Mouse (Mus musculus) limb, embryonic 15.5 days (tissue): ENCODE data around the gene P2ry13. TPM values are rescaled to one million over a fixed set of nuclear protein-coding genes. Genes with fewer than 3 reads are reported as not detected.

Experiments
- ATAC-seq: fragments of 200-750 bp; cut with Nextera tagmentation; 2 replicates; pipeline ENCODE4 v1.8.0; 2017; ENCODE audit warnings: low read depth, moderate TSS enrichment; ENCODE audit not compliant: insufficient number of reproducible peaks, low FRiP score, low TSS enrichment
- H3K27ac ChIP-seq: fragments of 300-500 bp; sonication (generic); 2 replicates; pipeline ENCODE4 v1.5.1; 2015; ENCODE audit warnings: moderate library complexity, mild to moderate bottlenecking, inconsistent platforms
- H3K27me3 ChIP-seq: fragments of 300-500 bp; sonication (generic); 2 replicates; pipeline ENCODE4 v1.6.1; 2015; ENCODE audit warnings: inconsistent platforms
- H3K36me3 ChIP-seq: fragments of 300-500 bp; sonication (generic); 2 replicates; pipeline ENCODE4 v1.6.1; 2015; ENCODE audit warnings: inconsistent platforms
- H3K4me1 ChIP-seq: fragments of 300-500 bp; sonication (generic); 2 replicates; pipeline ENCODE4 v1.6.1; 2015; ENCODE audit warnings: inconsistent platforms
- H3K4me2 ChIP-seq: fragments of 300-500 bp; sonication (generic); 2 replicates; pipeline ENCODE4 v1.6.1; 2015; ENCODE audit warnings: mild to moderate bottlenecking, inconsistent platforms
- H3K4me3 ChIP-seq: fragments of 300-500 bp; sonication (generic); 2 replicates; pipeline ENCODE4 v1.5.1; 2015; ENCODE audit warnings: mild to moderate bottlenecking, inconsistent platforms
- H3K9ac ChIP-seq: fragments of 300-500 bp; sonication (generic); 2 replicates; pipeline ENCODE4 v1.6.1; 2015; ENCODE audit warnings: inconsistent platforms
- H3K9me3 ChIP-seq: fragments of 300-500 bp; sonication (generic); 2 replicates; pipeline ENCODE4 v1.6.1; 2016; ENCODE audit warnings: inconsistent platforms
- WGBS: fragments of 180-500 bp; shearing (Covaris S2); methylation state at CpG from one replicate; pipeline ENCODE4 v1.1.7; 2015; 5-methylcytosine and 5-hydroxymethylcytosine counted together
- polyA plus RNA-seq: library from polyadenylated mRNA; unstranded; fragments of >200 nt; fragmentation: Nextera tagmentation; extraction: Ambion mirVana; gene quantifications from 2 replicates; pipeline ENCODE4 v1.2.1, GENCODE M21; 2015

Gene P2ry13
- polyA plus RNA-seq, 1 experiment from 2014 or later: 1.5 TPM

- Histone ChIP-seq H3K36me3 (no peaks in the 10 kb centered on the region), H3K27ac (no peak overlapping the region), H3K27me3 (no peaks in the 10 kb centered on the region), H3K9ac (no peak overlapping the region), H3K4me2 (no peak overlapping the region), H3K9me3 (no peaks in the 10 kb centered on the region), H3K4me3 (no peak overlapping the region), H3K4me1 (no peaks in the 10 kb centered on the region)
- no peak for ATAC-seq
- WGBS: 91% methylated on average over 6 of the region's 6 CpGs
Observed at GRCm38 (mm10) chr3:59191674-59192073, 19.0 kb downstream of the P2ry13 start.

GRCm38 (mm10) chr3:59187336-59187735 is 23.3 kb downstream of the P2ry13 start:
- Histone ChIP-seq H3K27me3 (no peaks in the 10 kb centered on the region), H3K4me3 (no peak overlapping the region), H3K4me1 (no peaks in the 10 kb centered on the region), H3K9me3 (no peaks in the 10 kb centered on the region), H3K36me3 (no peaks in the 10 kb centered on the region), H3K9ac (no peak overlapping the region), H3K4me2 (no peak overlapping the region), H3K27ac (no peak overlapping the region)
- WGBS: 73% methylated on average over 4 of the region's 4 CpGs
- no peak for ATAC-seq

GRCm38 (mm10) chr3:59185662-59186061 is 25.0 kb downstream of the P2ry13 start:
- no peaks in the 10 kb centered on the region for H3K4me1 ChIP-seq
- 85% methylated on average over 4 of the region's 4 CpGs for WGBS
- no peak overlapping the region for H3K4me2 ChIP-seq
- H3K4me3 ChIP-seq: no peak overlapping the region
- no peaks in the 10 kb centered on the region for H3K36me3 ChIP-seq
- no peak overlapping the region for H3K27ac ChIP-seq
- no peaks in the 10 kb centered on the region for H3K27me3 ChIP-seq
- no peaks in the 10 kb centered on the region for H3K9me3 ChIP-seq
- no peak for ATAC-seq
- H3K9ac ChIP-seq: no peak overlapping the region

GRCm38 (mm10) chr3:59182129-59182528 is 28.6 kb downstream of the P2ry13 start:
- Histone ChIP-seq H3K36me3 (no peaks in the 10 kb centered on the region), H3K9ac (no peak overlapping the region), H3K4me3 (no peak overlapping the region), H3K27me3 (no peaks in the 10 kb centered on the region), H3K4me1 (no peaks in the 10 kb centered on the region), H3K9me3 (no peaks in the 10 kb centered on the region), H3K4me2 (no peak overlapping the region), H3K27ac (no peak overlapping the region)
- ATAC-seq: no peak

- Histone ChIP-seq H3K4me2 (no peak overlapping the region), H3K9ac (no peak overlapping the region), H3K27me3 (no peaks in the 10 kb centered on the region), H3K9me3 (no peaks in the 10 kb centered on the region), H3K27ac (no peak overlapping the region), H3K36me3 (no peaks in the 10 kb centered on the region), H3K4me1 (no peaks in the 10 kb centered on the region), H3K4me3 (no peak overlapping the region)
- 59% methylated on average over 5 of the region's 5 CpGs for WGBS
- no peak; the same call in 1 of the 2 replicates for ATAC-seq
Observed at GRCm38 (mm10) chr3:59181134-59181533, 29.5 kb downstream of the P2ry13 start.

- 69% methylated on average over 5 of the region's 5 CpGs for WGBS
- no peaks in the 10 kb centered on the region for H3K27me3 ChIP-seq
- H3K27ac ChIP-seq: no peak overlapping the region
- no peaks in the 10 kb centered on the region for H3K9me3 ChIP-seq
- no peaks in the 10 kb centered on the region for H3K36me3 ChIP-seq
- H3K4me1 ChIP-seq: no peaks in the 10 kb centered on the region
- no peak overlapping the region for H3K9ac ChIP-seq
- H3K4me3 ChIP-seq: no peak overlapping the region
- ATAC-seq: no peak
- no peak overlapping the region for H3K4me2 ChIP-seq
Observed at GRCm38 (mm10) chr3:59176871-59177270, 33.8 kb downstream of the P2ry13 start.

GRCm38 (mm10) chr3:59175234-59175633 is 35.4 kb downstream of the P2ry13 start:
- ATAC-seq: no peak
- H3K9me3 ChIP-seq: no peaks in the 10 kb centered on the region
- no peaks in the 10 kb centered on the region for H3K27me3 ChIP-seq
- no peak overlapping the region for H3K9ac ChIP-seq
- H3K27ac ChIP-seq: no peak overlapping the region
- no peak overlapping the region for H3K4me3 ChIP-seq
- H3K4me1 ChIP-seq: no peaks in the 10 kb centered on the region
- WGBS: 25% methylated on average over 5 of the region's 5 CpGs
- H3K4me2 ChIP-seq: no peak overlapping the region
- no peaks in the 10 kb centered on the region for H3K36me3 ChIP-seq

GRCm38 (mm10) chr3:59174426-59175154 is 36.1 kb downstream of the P2ry13 start:
- 75% methylated on average over 6 of the region's 6 CpGs for WGBS
- H3K9ac ChIP-seq: no peak overlapping the region

GRCm38 (mm10) chr3:59169921-59170627 is 40.6 kb downstream of the P2ry13 start:
- WGBS: 46% methylated on average over 2 of the region's 2 CpGs
- no peaks in the 10 kb centered on the region for H3K4me1 ChIP-seq
- H3K9me3 ChIP-seq: no peaks in the 10 kb centered on the region
- no peak overlapping the region for H3K9ac ChIP-seq
- no peak for ATAC-seq
- H3K4me2 ChIP-seq: no peak overlapping the region
- no peak overlapping the region for H3K4me3 ChIP-seq
- no peaks in the 10 kb centered on the region for H3K36me3 ChIP-seq
- H3K27me3 ChIP-seq: no peaks in the 10 kb centered on the region
- no peak overlapping the region for H3K27ac ChIP-seq

More at GRCm38 (mm10) chr3:59174426-59175154, 36.1 kb downstream of the P2ry13 start:
- H3K27ac ChIP-seq: no peak overlapping the region
- H3K4me1 ChIP-seq: no peaks in the 10 kb centered on the region
- no peak for ATAC-seq
- H3K9me3 ChIP-seq: no peaks in the 10 kb centered on the region
- H3K27me3 ChIP-seq: no peaks in the 10 kb centered on the region
- H3K4me2 ChIP-seq: no peak overlapping the region
- H3K36me3 ChIP-seq: no peaks in the 10 kb centered on the region
- H3K4me3 ChIP-seq: no peak overlapping the region

- no peaks in the 10 kb centered on the region for H3K9me3 ChIP-seq
- H3K4me1 ChIP-seq: no peaks in the 10 kb centered on the region
- H3K4me2 ChIP-seq: no peak overlapping the region
- H3K27me3 ChIP-seq: no peaks in the 10 kb centered on the region
- ATAC-seq: no peak
- no peak overlapping the region for H3K4me3 ChIP-seq
- 52% methylated on average over 4 of the region's 4 CpGs for WGBS
- no peak overlapping the region for H3K27ac ChIP-seq
- no peak overlapping the region for H3K9ac ChIP-seq
- H3K36me3 ChIP-seq: no peaks in the 10 kb centered on the region
Observed at GRCm38 (mm10) chr3:59169215-59169614, 41.5 kb downstream of the P2ry13 start.

- no peaks in the 10 kb centered on the region for H3K36me3 ChIP-seq
- no peaks in the 10 kb centered on the region for H3K4me1 ChIP-seq
- WGBS: 80% methylated on average over 6 of the region's 6 CpGs
- H3K9me3 ChIP-seq: no peaks in the 10 kb centered on the region
- H3K27me3 ChIP-seq: no peaks in the 10 kb centered on the region
- no peak overlapping the region for H3K27ac ChIP-seq
- no peak overlapping the region for H3K4me3 ChIP-seq
- H3K9ac ChIP-seq: no peak overlapping the region
- ATAC-seq: no peak
- no peak overlapping the region for H3K4me2 ChIP-seq
Observed at GRCm38 (mm10) chr3:59168476-59168875, 42.2 kb downstream of the P2ry13 start.

GRCm38 (mm10) chr3:59167417-59168054 is 43.1 kb downstream of the P2ry13 start:
- no peaks in the 10 kb centered on the region for H3K27me3 ChIP-seq
- H3K9ac ChIP-seq: no peak overlapping the region
- H3K36me3 ChIP-seq: no peaks in the 10 kb centered on the region
- H3K9me3 ChIP-seq: no peaks in the 10 kb centered on the region
- 67% methylated on average over 2 of the region's 2 CpGs for WGBS
- no peak overlapping the region for H3K4me2 ChIP-seq
- no peak overlapping the region for H3K4me3 ChIP-seq
- H3K27ac ChIP-seq: no peak overlapping the region
- ATAC-seq: no peak
- no peaks in the 10 kb centered on the region for H3K4me1 ChIP-seq
